Mouse (Mus musculus): ENCODE measurements around the gene Zfyve19.

DNA sequence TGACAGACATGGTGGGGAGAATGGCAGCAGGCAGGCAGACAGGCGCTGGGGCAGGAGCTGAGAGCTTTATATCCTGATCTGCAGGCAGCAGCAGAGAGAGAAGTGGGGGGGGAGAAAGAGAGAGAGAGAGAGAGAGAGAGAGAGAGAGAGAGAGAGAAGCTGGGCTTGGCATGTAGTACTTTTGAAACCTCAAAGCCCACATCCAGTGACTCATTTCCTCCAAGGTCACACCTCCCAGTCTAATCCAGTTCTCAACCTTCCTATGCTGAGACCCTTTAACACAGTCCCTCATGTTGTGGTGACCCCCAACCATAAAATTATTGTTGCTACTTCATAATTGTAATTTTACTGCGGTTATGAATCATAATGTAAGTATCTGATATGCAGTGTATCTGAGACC lies 38.1 kb upstream of the Zfyve19 start:
- TF ChIP-seq POLR2A (IDR thresholded peaks at IDR 0.05; ENCODE audit: borderline replicate concordance, low read depth, low read length): no peak
- TF ChIP-seq CTCF (IDR thresholded peaks at IDR 0.05; ENCODE audit: low read depth, low read length): no peak

Data from bone marrow macrophage, adult 2 months (primary cell).